ENCODE assay signal across 30 mouse cellular contexts in genomic region chr9:25055650-25056376, GRCm38 (mm10). TPM values are rescaled to one million over a fixed set of nuclear protein-coding genes. Genes with fewer than 3 reads are reported as not detected.
DNase-seq lines count a peak whose midpoint lies in the region; ATAC-seq lines count a peak whose summit lies in the region.
"Had no signal": no experiment of that assay in that cellular context is flagged by ENCODE, and none has a peak within 500 bp of the region (broad histone marks: within the 10 kb centered on the region; RNA-seq: fewer than 3 reads in every experiment).

No protein-coding gene starts in this region.

- no peaks in the 10 kb centered on the region for H3K36me3 ChIP-seq in forebrain, embryonic 15.5 days
- H3K36me3 ChIP-seq in forebrain, embryonic 11.5 days (ENCODE audit: control insufficient read depth, insufficient read depth, low read length), result no peaks in the 10 kb centered on the region
- no peaks in the 10 kb centered on the region for H3K36me3 ChIP-seq in midbrain, embryonic 13.5 days
- H3K36me3 ChIP-seq in midbrain, embryonic 11.5 days (ENCODE audit: control insufficient read depth, insufficient read depth, low read length), result no peaks in the 10 kb centered on the region
- H3K36me3 ChIP-seq in hindbrain, embryonic 14.5 days (replicated peaks; ENCODE audit: control insufficient read depth, insufficient read depth), result no peaks in the 10 kb centered on the region
- H3K36me3 ChIP-seq in neural tube, embryonic 15.5 days, result no peaks in the 10 kb centered on the region
- H3K36me3 ChIP-seq: embryonic facial prominence, embryonic 15.5 days; heart, embryonic 15.5 days; intestine, embryonic 15.5 days; limb, embryonic 10.5 days; liver, embryonic 15.5 days; lung, embryonic 15.5 days; neural tube, embryonic 12.5 days; stomach, embryonic 15.5 days had no signal

- DNase-seq in forebrain, embryonic 11.5 days (ENCODE audit: low spot score), result no peak
- no peak for DNase-seq in midbrain, embryonic 11.5 days (ENCODE audit: low spot score, missing footprints)
- no peak for DNase-seq in hindbrain, embryonic 14.5 days (ENCODE audit: low spot score)
- DNase-seq in adrenal gland, adult 18-20 months (ENCODE audit: low spot score in 2 of 2), result no peak
- DNase-seq: adrenal gland, postnatal 14 days; cerebellum, adult 9-10 months; gastrocnemius, postnatal 25 days; heart, adult 2 months; heart, postnatal 4 days; kidney, adult 8-10 months; kidney, postnatal 10 days; liver; lung, postnatal 36 days; thymus, adult 18-20 months; thymus, postnatal 36 days had no signal

- H3K4me1 ChIP-seq in forebrain, embryonic 15.5 days, result no peaks in the 10 kb centered on the region
- no peaks in the 10 kb centered on the region for H3K4me1 ChIP-seq in forebrain, embryonic 11.5 days (replicated peaks; ENCODE audit: control insufficient read depth, insufficient read depth, low read length)
- H3K4me1 ChIP-seq in midbrain, embryonic 13.5 days (replicated peaks), result 0 out of 2 replicates have a peak, but pooled peaks cover 4% of the 10 kb centered on the region
- no peaks in the 10 kb centered on the region for H3K4me1 ChIP-seq in midbrain, embryonic 11.5 days (ENCODE audit: control insufficient read depth, insufficient read depth, low read length)
- H3K4me1 ChIP-seq in hindbrain, embryonic 14.5 days (replicated peaks; ENCODE audit: control insufficient read depth, insufficient read depth, low read length), result no peaks in the 10 kb centered on the region
- peaks cover 6% of the 10 kb centered on the region for H3K4me1 ChIP-seq in neural tube, embryonic 15.5 days
- H3K4me1 ChIP-seq: embryonic facial prominence, embryonic 15.5 days; intestine, embryonic 15.5 days; liver, embryonic 15.5 days; neural tube, embryonic 12.5 days; stomach, embryonic 15.5 days had no signal

- no peak overlapping the region for H3K4me3 ChIP-seq in forebrain, embryonic 15.5 days
- H3K4me3 ChIP-seq in forebrain, embryonic 11.5 days (ENCODE audit: low read depth, low read length), result no peak overlapping the region
- H3K4me3 ChIP-seq in midbrain, embryonic 13.5 days (replicated peaks), result no peak overlapping the region
- H3K4me3 ChIP-seq in midbrain, embryonic 11.5 days (ENCODE audit: low read depth, low read length), result no peak overlapping the region
- H3K4me3 ChIP-seq in hindbrain, embryonic 14.5 days (replicated peaks; ENCODE audit: low read length), result no peak overlapping the region
- H3K4me3 ChIP-seq in neural tube, embryonic 15.5 days (replicated peaks), result no peak overlapping the region
- H3K4me3 ChIP-seq: embryonic facial prominence, embryonic 15.5 days; heart, adult 2 months; heart, embryonic 15.5 days; intestine, embryonic 15.5 days; limb, embryonic 10.5 days; liver, embryonic 15.5 days; lung, embryonic 15.5 days; megakaryocyte, embryonic 14.5 days; neural tube, embryonic 12.5 days; stomach, embryonic 15.5 days had no signal

- no peaks in the 10 kb centered on the region for H3K9me3 ChIP-seq in forebrain, embryonic 15.5 days
- no peaks in the 10 kb centered on the region for H3K9me3 ChIP-seq in forebrain, embryonic 11.5 days (ENCODE audit: control insufficient read depth, low read length)
- no peaks in the 10 kb centered on the region for H3K9me3 ChIP-seq in midbrain, embryonic 13.5 days
- H3K9me3 ChIP-seq in midbrain, embryonic 11.5 days (ENCODE audit: control insufficient read depth, low read length), result no peaks in the 10 kb centered on the region
- no peaks in the 10 kb centered on the region for H3K9me3 ChIP-seq in hindbrain, embryonic 14.5 days (ENCODE audit: control insufficient read depth, low read length)
- H3K9me3 ChIP-seq in neural tube, embryonic 15.5 days (replicated peaks), result no peaks in the 10 kb centered on the region
- H3K9me3 ChIP-seq: embryonic facial prominence, embryonic 15.5 days; heart, embryonic 15.5 days; intestine, embryonic 15.5 days; limb, embryonic 10.5 days; liver, embryonic 15.5 days; lung, embryonic 15.5 days; megakaryocyte, embryonic 14.5 days; neural tube, embryonic 12.5 days; stomach, embryonic 15.5 days had no signal

- H3K4me2 ChIP-seq in forebrain, embryonic 15.5 days (replicated peaks), result no peak overlapping the region
- H3K4me2 ChIP-seq in forebrain, embryonic 11.5 days (ENCODE audit: low read depth, low read length, severe bottlenecking), result no peak overlapping the region
- no peak overlapping the region for H3K4me2 ChIP-seq in midbrain, embryonic 13.5 days (replicated peaks)
- H3K4me2 ChIP-seq in midbrain, embryonic 11.5 days, result no peak overlapping the region
- no peak overlapping the region for H3K4me2 ChIP-seq in hindbrain, embryonic 14.5 days (replicated peaks)
- H3K4me2 ChIP-seq in neural tube, embryonic 15.5 days, result no peak overlapping the region
- H3K4me2 ChIP-seq: embryonic facial prominence, embryonic 15.5 days; heart, embryonic 15.5 days; intestine, embryonic 15.5 days; liver, embryonic 15.5 days; lung, embryonic 15.5 days; neural tube, embryonic 12.5 days; stomach, embryonic 15.5 days had no signal

- no peak overlapping the region for H3K27ac ChIP-seq in forebrain, embryonic 15.5 days (replicated peaks)
- no peak overlapping the region for H3K27ac ChIP-seq in forebrain, embryonic 11.5 days (ENCODE audit: low read depth, low read length)
- no peak overlapping the region for H3K27ac ChIP-seq in midbrain, embryonic 13.5 days
- H3K27ac ChIP-seq in midbrain, embryonic 11.5 days (ENCODE audit: low read depth, low read length), result no peak overlapping the region
- H3K27ac ChIP-seq in hindbrain, embryonic 14.5 days, result no peak overlapping the region
- no peak overlapping the region for H3K27ac ChIP-seq in neural tube, embryonic 15.5 days (replicated peaks)
- H3K27ac ChIP-seq: embryonic facial prominence, embryonic 15.5 days; heart, adult 2 months; heart, embryonic 15.5 days; intestine, embryonic 15.5 days; limb, embryonic 10.5 days; liver, embryonic 15.5 days; lung, embryonic 15.5 days; neural tube, embryonic 12.5 days; stomach, embryonic 15.5 days had no signal

- H3K27me3 ChIP-seq in forebrain, embryonic 15.5 days, result no peaks in the 10 kb centered on the region
- H3K27me3 ChIP-seq in forebrain, embryonic 11.5 days (ENCODE audit: control insufficient read depth, insufficient read depth, low read length), result no peaks in the 10 kb centered on the region
- no peaks in the 10 kb centered on the region for H3K27me3 ChIP-seq in midbrain, embryonic 13.5 days
- no peaks in the 10 kb centered on the region for H3K27me3 ChIP-seq in midbrain, embryonic 11.5 days (ENCODE audit: control insufficient read depth, insufficient read depth, low read length)
- H3K27me3 ChIP-seq in hindbrain, embryonic 14.5 days (ENCODE audit: control insufficient read depth, insufficient read depth, low read length), result no peaks in the 10 kb centered on the region
- H3K27me3 ChIP-seq in neural tube, embryonic 15.5 days (replicated peaks), result no peaks in the 10 kb centered on the region
- H3K27me3 ChIP-seq: embryonic facial prominence, embryonic 15.5 days; heart, embryonic 15.5 days; intestine, embryonic 15.5 days; liver, embryonic 15.5 days; lung, embryonic 15.5 days; megakaryocyte, embryonic 14.5 days; neural tube, embryonic 12.5 days; stomach, embryonic 15.5 days had no signal

- no peak overlapping the region for H3K9ac ChIP-seq in forebrain, embryonic 15.5 days (replicated peaks)
- no peak overlapping the region for H3K9ac ChIP-seq in forebrain, embryonic 11.5 days (ENCODE audit: low read length)
- H3K9ac ChIP-seq in midbrain, embryonic 13.5 days (replicated peaks), result no peak overlapping the region
- no peak overlapping the region for H3K9ac ChIP-seq in midbrain, embryonic 11.5 days (ENCODE audit: low read length)
- H3K9ac ChIP-seq in hindbrain, embryonic 14.5 days, result no peak overlapping the region
- H3K9ac ChIP-seq in neural tube, embryonic 15.5 days (replicated peaks), result no peak overlapping the region
- H3K9ac ChIP-seq: embryonic facial prominence, embryonic 15.5 days; heart, embryonic 15.5 days; intestine, embryonic 15.5 days; liver, embryonic 15.5 days; lung, embryonic 15.5 days; neural tube, embryonic 12.5 days; stomach, embryonic 15.5 days had no signal

- 0 out of 2 replicates have a peak, but pooled peaks have one; percentile 29 for ATAC-seq in forebrain, embryonic 15.5 days (replicated peaks)
- no peak for ATAC-seq in forebrain, embryonic 11.5 days (replicated peaks; ENCODE audit: low FRiP score)
- peak; percentile 62; the same call in 1 of the 2 replicates for ATAC-seq in midbrain, embryonic 13.5 days
- no peak for ATAC-seq in midbrain, embryonic 11.5 days (ENCODE audit: low FRiP score)
- peak; percentile 71; the same call in 1 of the 2 replicates for ATAC-seq in hindbrain, embryonic 14.5 days (ENCODE audit: low FRiP score)
- ATAC-seq in neural tube, embryonic 15.5 days (ENCODE audit: low FRiP score), result peak; percentile 47; the same call in 1 of the 2 replicates
- ATAC-seq: intestine, embryonic 15.5 days had no signal

RNA-seq across cellular contexts. Expression of gene Gm10181, which starts 33.4 kb away (rescaled TPM):
- polyA plus RNA-seq in forebrain, embryonic 15.5 days (2015; fragmentation: Nextera tagmentation; extraction: Ambion mirVana), result not detected in 2 replicates
- not detected in 2 replicates for polyA plus RNA-seq in forebrain, embryonic 11.5 days (2014; fragmentation: Nextera tagmentation; extraction: Ambion mirVana)
- not detected in 2 replicates for polyA plus RNA-seq in midbrain, embryonic 13.5 days (2015; fragmentation: Nextera tagmentation; extraction: Ambion mirVana)
- not detected in 2 replicates for polyA plus RNA-seq in midbrain, embryonic 11.5 days (2014; fragmentation: Nextera tagmentation; extraction: Ambion mirVana)
- not detected in 2 replicates for polyA plus RNA-seq in hindbrain, embryonic 14.5 days (2014; fragmentation: Nextera tagmentation; extraction: Ambion mirVana)
- polyA plus RNA-seq in neural tube, embryonic 15.5 days (2015; fragmentation: Nextera tagmentation; extraction: Ambion mirVana), result not detected in 2 replicates
- not detected for total RNA-seq in adrenal gland, adult 18-20 months (2021)
- total RNA-seq: adrenal gland, postnatal 14 days; common myeloid progenitor, adult 5-6 weeks; gastrocnemius, postnatal 25 days; heart, adult 2 months; heart, postnatal 4 days; layer of hippocampus, adult 18-20 months; layer of hippocampus, postnatal 25 days had no signal
- polyA plus RNA-seq: embryonic facial prominence, embryonic 15.5 days; heart, adult 2 months; heart, embryonic 15.5 days; intestine, embryonic 15.5 days; limb, embryonic 10.5 days; liver, embryonic 15.5 days; lung, embryonic 15.5 days; neural tube, embryonic 12.5 days; stomach, embryonic 15.5 days had no signal

Comparison
In these comparisons a context has a peak if more than half of its experiments do, and no peak if none do; other contexts are left out.
1. ATAC-seq: peak in forebrain, embryonic 15.5 days (single experiment), midbrain, embryonic 13.5 days (single experiment), hindbrain, embryonic 14.5 days (single experiment) and neural tube, embryonic 15.5 days (single experiment); none in forebrain, embryonic 11.5 days (single experiment) and midbrain, embryonic 11.5 days (single experiment).